Mouse (Mus musculus) G1E (cell line): Measurements from ENCODE around the gene Ttc3.

Experiments
- CTCF ChIP-seq: IDR thresholded peaks from 2 replicates; pipeline ENCODE4 v1.5.1; 2012; ENCODE audit warnings: low read depth, low read length, inconsistent platforms, mixed read lengths
- GATA1 ChIP-seq: IDR thresholded peaks from 2 replicates; pipeline ENCODE4 v1.6.1; 2012; ENCODE audit warnings: borderline replicate concordance, low read length, inconsistent platforms, mixed read lengths
- POLR2AphosphoS5 ChIP-seq: IDR thresholded peaks from 2 replicates; pipeline ENCODE4 v1.6.1; 2012; ENCODE audit warnings: low read depth, low read length, inconsistent platforms; ENCODE audit not compliant: insufficient replicate concordance

GRCm38 (mm10) chr16:94383277-94383676, 12.9 kb downstream of the Ttc3 start:
- TF ChIP-seq GATA1 (no peak), CTCF (no peak), POLR2AphosphoS5 (no peak)
